Mouse (Mus musculus) forebrain, embryonic 15.5 days (tissue): ENCODE results near the gene Gm8300. TPM values are rescaled to one million over a fixed set of nuclear protein-coding genes. Genes with fewer than 3 reads are reported as not detected.
A peak's percentile ranks its signal among the peaks of the same experiment; 100 is the strongest.
"Not testable (repeated sequence)": the region's sequence is repeated elsewhere in the genome, so short reads cannot be mapped to it uniquely, and the experiment has no call there.

Experiments
- ATAC-seq: fragments of 200-750 bp; cut with Nextera tagmentation; replicated peaks from 2 replicates; pipeline ENCODE4 v1.8.0; 2017; ENCODE audit warnings: mild to moderate bottlenecking, moderate TSS enrichment, moderate library complexity
- H3K27ac ChIP-seq: fragments of 300-500 bp; sonication (generic); replicated peaks from 2 replicates; pipeline ENCODE4 v1.5.1; 2015; ENCODE audit warnings: mild to moderate bottlenecking, inconsistent platforms
- H3K27me3 ChIP-seq: fragments of 300-500 bp; sonication (generic); 2 replicates; pipeline ENCODE4 v1.6.1; 2015; ENCODE audit warnings: inconsistent platforms
- H3K36me3 ChIP-seq: fragments of 300-500 bp; sonication (generic); 2 replicates; pipeline ENCODE4 v1.6.1; 2015; ENCODE audit warnings: mild to moderate bottlenecking, inconsistent platforms
- H3K4me1 ChIP-seq: fragments of 300-500 bp; sonication (generic); 2 replicates; pipeline ENCODE4 v1.6.1; 2015; ENCODE audit warnings: inconsistent platforms
- H3K4me2 ChIP-seq: fragments of 300-500 bp; sonication (generic); replicated peaks from 2 replicates; pipeline ENCODE4 v1.6.1; 2015; ENCODE audit warnings: mild to moderate bottlenecking, inconsistent platforms
- H3K4me3 ChIP-seq: fragments of 300-500 bp; sonication (generic); 2 replicates; pipeline ENCODE4 v1.5.1; 2015; ENCODE audit warnings: mild to moderate bottlenecking, inconsistent platforms
- H3K9ac ChIP-seq: fragments of 300-500 bp; sonication (generic); replicated peaks from 2 replicates; pipeline ENCODE4 v1.6.1; 2015; ENCODE audit warnings: mild to moderate bottlenecking, inconsistent platforms
- H3K9me3 ChIP-seq: fragments of 300-500 bp; sonication (generic); 2 replicates; pipeline ENCODE4 v1.6.1; 2016; ENCODE audit warnings: inconsistent platforms
- WGBS: fragments of 180-500 bp; shearing (Covaris S2); methylation state at CpG from one replicate; pipeline ENCODE4 v1.1.7; 2015; ENCODE audit warnings: mixed read lengths; 5-methylcytosine and 5-hydroxymethylcytosine counted together
- polyA plus RNA-seq: library from polyadenylated mRNA; unstranded; fragments of >200 nt; fragmentation: Nextera tagmentation; extraction: Ambion mirVana; gene quantifications from 2 replicates; pipeline ENCODE4 v1.2.1, GENCODE M21; 2015

The Gm8300 gene
- polyA plus RNA-seq: not detected in 2 replicates

GRCm38 (mm10) chr12:87514016-87514415, at the start of gene Gm8300:
Gm8300 (plus strand) TSS chr12:87514316.
- H3K4me3 ChIP-seq, H3K4me1 ChIP-seq: not testable (repeated sequence)
- 79% methylated on average over 4 of the region's 4 CpGs for WGBS

DNA sequence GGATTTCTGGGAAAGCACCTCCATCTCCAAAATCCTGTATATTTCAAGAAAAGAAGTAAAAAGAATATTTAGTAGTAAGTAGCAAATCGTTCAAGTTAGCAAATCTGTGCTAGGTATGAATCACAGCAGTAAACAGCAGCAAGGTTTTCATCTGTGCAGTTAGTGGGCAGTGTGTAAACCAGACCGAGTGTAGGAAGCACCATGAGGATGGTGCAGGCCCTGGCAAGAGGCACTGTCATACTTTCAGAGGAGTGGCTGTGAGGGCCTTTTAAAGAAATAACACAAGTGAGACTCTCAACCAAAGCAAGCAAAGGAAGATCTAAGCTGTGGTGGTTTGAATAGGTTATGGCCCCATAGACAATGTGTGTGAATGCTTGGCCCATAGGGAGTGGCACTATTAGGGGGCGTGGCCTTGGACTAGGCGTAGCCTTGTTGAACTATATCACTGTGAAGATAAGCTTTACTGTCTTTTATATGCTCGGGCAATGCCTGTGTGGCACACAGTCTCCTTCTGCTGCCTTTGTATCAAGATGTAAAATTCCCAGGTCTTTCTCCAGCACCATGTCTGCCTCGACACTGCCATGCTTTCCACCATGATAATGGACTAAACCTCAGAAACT, 49.3 kb upstream of the Gm8300 start:
- no peak for ATAC-seq
- 93% methylated on average over 6 of the region's 6 CpGs for WGBS
- Histone ChIP-seq H3K4me3 (no peak overlapping the region), H3K9me3 (no peaks in the 10 kb centered on the region), H3K4me1 (no peaks in the 10 kb centered on the region), H3K27me3 (no peaks in the 10 kb centered on the region), H3K27ac (no peak overlapping the region), H3K36me3 (peaks cover 72% of the 10 kb centered on the region), H3K9ac (no peak overlapping the region), H3K4me2 (no peak overlapping the region)

More at GRCm38 (mm10) chr12:87514016-87514415, at the start of gene Gm8300:
- not testable (repeated sequence) for H3K9me3 ChIP-seq, H3K9ac ChIP-seq, H3K4me2 ChIP-seq, H3K27me3 ChIP-seq, H3K36me3 ChIP-seq, H3K27ac ChIP-seq, ATAC-seq

DNA sequence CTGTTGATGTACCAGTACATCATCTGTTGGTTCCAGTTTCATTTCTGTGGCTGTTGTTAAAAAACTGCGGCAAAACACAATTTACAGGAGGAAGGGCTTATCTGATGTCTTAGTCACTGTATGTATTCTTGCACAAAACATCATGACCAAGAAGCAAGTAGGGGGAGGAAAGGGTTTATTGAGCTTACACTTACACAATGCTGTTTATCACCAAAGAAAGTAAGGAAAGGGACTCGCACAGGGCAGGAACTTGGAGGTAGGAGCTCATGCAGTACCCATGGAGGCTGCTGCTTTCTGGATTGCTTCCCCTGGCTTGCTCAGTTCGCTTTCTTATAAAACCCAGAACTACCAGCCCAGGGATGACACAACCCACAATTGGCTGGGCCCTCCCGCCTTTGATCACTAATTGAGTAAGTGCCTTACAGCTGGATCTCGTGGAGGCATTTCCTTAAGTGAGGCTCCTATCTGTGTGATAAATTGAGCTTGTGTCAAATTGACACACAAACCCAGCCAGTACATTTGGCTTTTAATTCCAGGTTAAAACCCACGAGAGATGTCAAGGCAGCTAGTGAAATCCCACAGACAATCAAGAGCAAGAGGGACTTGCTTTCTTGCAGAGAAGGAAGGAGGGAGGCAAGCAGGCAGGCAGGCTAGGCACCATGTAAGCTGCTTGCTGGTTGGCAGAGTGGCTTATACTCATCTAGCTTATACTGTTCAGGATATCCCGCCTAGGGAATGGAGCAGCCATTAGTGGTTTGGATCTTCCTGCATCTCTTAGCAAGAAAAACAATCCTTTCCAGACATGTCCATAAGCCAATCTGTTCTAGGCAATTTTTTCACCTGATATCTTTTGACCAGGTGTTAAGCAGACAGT, 43.6 kb upstream of the Gm8300 start:
- H3K27me3 ChIP-seq: no peaks in the 10 kb centered on the region
- H3K4me3 ChIP-seq: peak overlapping the region; percentile 62; the same call in 1 of the 2 replicates
- peak overlapping the region; percentile 43 for H3K4me2 ChIP-seq
- peaks cover 16% of the 10 kb centered on the region for H3K4me1 ChIP-seq
- ATAC-seq: no peak
- H3K36me3 ChIP-seq: peaks cover 23% of the 10 kb centered on the region
- 71% methylated on average over 7 of the region's 7 CpGs for WGBS
- no peak overlapping the region for H3K27ac ChIP-seq
- H3K9me3 ChIP-seq: no peaks in the 10 kb centered on the region
- H3K9ac ChIP-seq: peak overlapping the region; percentile 75; the same call in 1 of the 2 replicates

- no peaks in the 10 kb centered on the region for H3K27me3 ChIP-seq
- 0% methylated on average over 19 of the region's 19 CpGs for WGBS
- H3K4me2 ChIP-seq: peak overlapping the region; percentile 43
- H3K9me3 ChIP-seq: no peaks in the 10 kb centered on the region
- peak overlapping the region; percentile 75 for H3K9ac ChIP-seq
- H3K27ac ChIP-seq: peak overlapping the region; percentile 88
- H3K4me1 ChIP-seq: peaks cover 16% of the 10 kb centered on the region
- ATAC-seq: no peak
- peak overlapping the region; percentile 62 for H3K4me3 ChIP-seq
- H3K36me3 ChIP-seq: peaks cover 19% of the 10 kb centered on the region
Observed at GRCm38 (mm10) chr12:87471421-87471963, 42.6 kb upstream of the Gm8300 start.

- peak within 1 kb of the TSS; percentile 75 for H3K9ac ChIP-seq
- H3K4me2 ChIP-seq: peak within 1 kb of the TSS; percentile 43
- peak; percentile 98 for ATAC-seq
- H3K27ac ChIP-seq: peak within 1 kb of the TSS; percentile 88
- H3K4me3 ChIP-seq: peak within 1 kb of the TSS; percentile 62
- peaks cover 14% of the 10 kb centered on the region for H3K36me3 ChIP-seq
- H3K4me1 ChIP-seq: peaks cover 16% of the 10 kb centered on the region
- 3% methylated on average over 45 of the region's 45 CpGs for WGBS
- H3K27me3 ChIP-seq: no peaks in the 10 kb centered on the region
- no peaks in the 10 kb centered on the region for H3K9me3 ChIP-seq
Observed at GRCm38 (mm10) chr12:87471964-87472786, 41.9 kb upstream of the Gm8300 start, which contains the start of gene Snw1. Snw1 (minus strand) TSS chr12:87472274.

- Histone ChIP-seq H3K27ac (no peak overlapping the region), H3K4me2 (no peak overlapping the region), H3K36me3 (no peaks in the 10 kb centered on the region), H3K27me3 (no peaks in the 10 kb centered on the region), H3K9me3 (no peaks in the 10 kb centered on the region), H3K4me1 (peaks cover 16% of the 10 kb centered on the region), H3K4me3 (no peak overlapping the region), H3K9ac (no peak overlapping the region)
- no peak for ATAC-seq
- WGBS: 79% methylated on average over 3 of the region's 3 CpGs
Observed at GRCm38 (mm10) chr12:87474756-87475155, 39.4 kb upstream of the Gm8300 start.

- H3K27ac ChIP-seq, H3K9ac ChIP-seq, H3K36me3 ChIP-seq, H3K4me2 ChIP-seq, H3K4me3 ChIP-seq, H3K4me1 ChIP-seq, H3K27me3 ChIP-seq, H3K9me3 ChIP-seq, ATAC-seq: not testable (repeated sequence)
- WGBS: 86% methylated on average over 5 of the region's 5 CpGs
Observed at GRCm38 (mm10) chr12:87482482-87482881, 31.6 kb upstream of the Gm8300 start.

GRCm38 (mm10) chr12:87488683-87489082, 25.4 kb upstream of the Gm8300 start:
- H3K9me3 ChIP-seq, ATAC-seq, H3K9ac ChIP-seq, H3K4me3 ChIP-seq, H3K4me2 ChIP-seq, H3K27me3 ChIP-seq, H3K4me1 ChIP-seq, H3K36me3 ChIP-seq, H3K27ac ChIP-seq: not testable (repeated sequence)
- WGBS: 72% methylated on average over 2 of the region's 2 CpGs

- H3K9me3 ChIP-seq, H3K27ac ChIP-seq, H3K36me3 ChIP-seq, H3K4me1 ChIP-seq, H3K4me2 ChIP-seq, ATAC-seq, H3K4me3 ChIP-seq, H3K9ac ChIP-seq, H3K27me3 ChIP-seq: not testable (repeated sequence)
- 81% methylated on average over 3 of the region's 3 CpGs for WGBS
Observed at GRCm38 (mm10) chr12:87494421-87494820, 19.7 kb upstream of the Gm8300 start, which contains the start of gene Gm5788. Gm5788 (plus strand) TSS chr12:87494721.

DNA sequence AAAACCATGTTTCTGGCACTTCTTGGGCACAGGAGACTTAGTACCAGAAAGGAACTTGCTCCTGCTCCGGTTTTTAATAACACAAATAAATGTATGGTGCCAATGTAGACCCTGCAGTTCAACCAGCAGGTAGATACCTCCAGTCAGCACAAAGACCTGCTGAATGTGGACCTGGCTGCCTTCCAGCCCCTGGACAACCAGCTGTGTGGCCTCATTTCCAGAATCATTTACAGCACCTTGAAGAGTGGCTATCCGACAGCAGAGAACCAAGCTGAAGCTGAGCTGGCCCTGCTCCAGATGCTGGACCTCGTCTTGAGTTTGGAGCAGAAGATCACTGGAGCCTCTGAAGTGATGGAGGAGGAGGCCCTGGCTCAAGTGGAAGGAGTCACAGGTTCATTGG, 5.5 kb downstream of the Gm8300 start:
- ATAC-seq, H3K9ac ChIP-seq, H3K27me3 ChIP-seq, H3K4me3 ChIP-seq, H3K36me3 ChIP-seq, H3K27ac ChIP-seq, H3K4me1 ChIP-seq, H3K4me2 ChIP-seq, H3K9me3 ChIP-seq: not testable (repeated sequence)
- WGBS: 68% methylated on average over 3 of the region's 3 CpGs

GRCm38 (mm10) chr12:87543927-87544326, 29.8 kb downstream of the Gm8300 start:
- no peak overlapping the region for H3K4me2 ChIP-seq
- no peak overlapping the region for H3K4me3 ChIP-seq
- H3K27me3 ChIP-seq: no peaks in the 10 kb centered on the region
- 85% methylated on average over 3 of the region's 3 CpGs for WGBS
- no peaks in the 10 kb centered on the region for H3K9me3 ChIP-seq
- no peak overlapping the region for H3K27ac ChIP-seq
- no peaks in the 10 kb centered on the region for H3K36me3 ChIP-seq
- no peak for ATAC-seq
- no peaks in the 10 kb centered on the region for H3K4me1 ChIP-seq
- no peak overlapping the region for H3K9ac ChIP-seq
